Mouse (Mus musculus) ES-Bruce4 (cell line): Measurements from ENCODE around the gene Sema5a.

Experiments used
- CTCF ChIP-seq: IDR thresholded peaks from one replicate; pipeline ENCODE4 v1.8.1; 2011; ENCODE audit warnings: low read depth, low read length
- POLR2A ChIP-seq: IDR thresholded peaks from one replicate; pipeline ENCODE4 v1.8.1; 2011; ENCODE audit warnings: low read length; ENCODE audit not compliant: insufficient read depth

- TF ChIP-seq CTCF (no peak), POLR2A (no peak)
Measured at GRCm38 (mm10) chr15:32434274-32434673, 189.7 kb downstream of the Sema5a start.
